Mouse (Mus musculus) layer of hippocampus, postnatal 36 days (tissue): ENCODE measurements around the gene Slc9a1. TPM values are rescaled to one million over a fixed set of nuclear protein-coding genes. Genes with fewer than 3 reads are reported as not detected.

ENCODE experiments used
- DNase-seq, 2 experiments: peaks; one replicate each; pipeline ENCODE4 v3.0.0; 2022
- total RNA-seq, 2 experiments: library from RNA; stranded (reverse); gene quantifications; 2 replicates each; pipeline ENCODE4 v1.2.3; 2021

The Slc9a1 gene
- total RNA-seq, 2 experiments from 2014 or later, result 60.1 to 63.9 TPM

DNA sequence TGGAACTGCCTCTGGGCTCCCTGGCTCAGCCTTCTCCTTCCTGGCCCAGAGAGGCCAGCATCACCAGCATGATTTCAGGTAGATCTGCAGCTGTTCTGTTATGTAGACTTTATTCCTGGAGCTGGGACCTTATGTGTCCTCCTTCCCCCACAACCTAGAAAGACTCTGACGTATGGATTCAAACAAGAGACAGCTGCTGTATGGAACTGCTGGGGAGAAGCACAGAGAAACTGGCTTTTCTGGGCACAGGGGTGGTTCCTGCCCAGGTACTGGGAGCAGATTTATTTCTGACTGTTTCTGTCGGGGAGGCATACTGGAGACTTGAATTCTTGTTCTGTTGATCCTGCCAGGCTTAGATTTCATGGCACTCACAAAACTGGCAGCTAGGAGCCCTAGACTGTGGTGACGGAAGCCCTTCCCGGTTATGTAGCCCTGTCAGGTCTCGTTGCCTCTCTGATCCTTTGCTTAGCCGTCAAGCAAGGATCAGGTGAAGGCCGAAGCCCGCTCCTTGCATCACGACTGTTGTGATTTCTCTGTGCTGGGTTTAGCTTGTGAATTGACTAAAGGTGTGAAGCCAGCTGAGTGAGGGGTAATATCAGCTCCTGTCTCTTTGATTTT, 34.2 kb downstream of the Slc9a1 start:
- no peak for DNase-seq

DNA sequence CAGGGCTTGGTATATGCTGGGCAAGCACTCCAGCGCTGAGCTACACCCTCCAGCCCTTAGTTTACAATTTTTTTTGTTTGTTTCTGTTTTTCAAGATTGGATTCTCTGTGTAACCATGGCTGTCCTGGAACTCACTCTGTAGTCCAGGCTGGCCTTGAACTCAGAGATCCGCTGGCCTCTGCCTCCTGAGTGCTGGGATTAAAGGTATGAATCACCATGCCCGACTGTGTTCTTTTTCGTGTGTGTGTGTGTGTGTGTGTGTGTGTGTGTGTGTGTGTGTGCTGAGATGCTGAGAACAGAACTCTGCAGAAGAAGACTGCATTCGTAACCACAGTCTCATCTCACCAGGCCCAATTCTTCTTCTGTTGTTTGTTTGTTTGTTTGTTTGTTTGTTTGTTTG, 34.8 kb downstream of the Slc9a1 start:
- no peak for DNase-seq

DNA sequence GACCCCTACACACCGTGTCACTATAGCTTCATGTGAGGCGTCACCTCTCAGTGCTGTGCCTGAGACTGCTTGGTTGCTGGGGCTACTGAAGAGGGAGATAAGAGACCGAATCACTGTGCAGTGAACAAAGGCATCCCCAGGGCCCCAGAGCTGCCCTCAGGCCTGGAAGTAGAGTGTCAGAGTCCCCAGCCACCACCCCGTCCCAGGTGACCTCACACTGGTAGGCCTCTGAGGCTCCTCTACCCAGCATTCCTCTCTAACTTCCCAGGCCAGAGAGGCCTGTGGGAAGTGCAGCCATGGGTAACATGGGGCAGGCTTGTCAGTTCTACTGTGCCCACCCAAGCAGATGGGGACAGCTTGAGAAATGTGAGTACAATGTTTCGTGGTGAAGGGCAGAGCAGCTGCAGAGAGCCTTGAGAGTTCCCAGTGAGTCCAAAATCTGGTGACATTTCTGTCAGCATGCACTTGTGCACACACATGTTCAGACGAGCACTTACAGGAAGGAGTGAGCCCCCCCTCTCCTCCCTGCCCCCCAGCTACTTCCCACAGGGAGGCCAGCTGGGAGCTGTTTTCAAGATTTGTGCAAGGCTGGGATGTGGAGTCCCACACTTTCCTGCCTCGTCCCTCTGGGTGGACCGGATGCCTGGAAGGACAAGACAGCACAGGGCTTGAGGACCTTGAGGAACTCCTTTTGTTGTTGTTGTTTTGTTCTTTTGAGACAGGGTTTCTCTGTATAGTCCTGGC, 37.0 kb downstream of the Slc9a1 start:
- DNase-seq, result no peak

DNA sequence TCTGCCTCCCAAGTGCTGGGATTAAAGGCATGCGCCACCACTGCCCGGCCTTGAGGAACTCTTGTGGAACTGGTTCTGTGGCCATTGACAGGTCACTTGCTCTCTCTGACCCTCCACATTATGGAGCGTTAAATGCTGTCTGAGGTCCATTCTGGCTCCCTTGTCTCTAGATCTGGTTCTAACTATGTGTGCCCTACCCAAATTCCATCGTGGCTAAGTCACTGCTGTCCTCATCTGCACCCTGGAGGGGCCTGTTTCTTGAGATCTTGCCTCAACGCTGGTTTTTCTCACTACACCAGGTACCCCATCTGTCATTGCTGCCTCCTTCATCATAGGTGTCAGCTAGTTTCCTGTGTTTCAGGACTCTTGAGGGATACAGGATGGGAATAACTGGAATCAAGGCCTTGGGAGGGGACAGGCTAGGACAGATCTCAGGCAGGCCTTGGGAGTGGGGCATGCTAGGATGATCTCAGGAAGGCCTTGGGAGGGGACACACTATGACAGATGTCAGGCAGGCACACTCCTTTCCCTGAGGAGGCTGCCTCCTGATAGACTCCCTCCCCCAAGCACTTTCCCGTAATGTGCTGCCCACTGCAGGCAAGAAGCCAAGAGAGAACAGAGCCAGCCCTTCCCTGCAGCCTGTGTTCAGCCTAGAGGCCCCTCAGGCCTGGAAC, 37.7 kb downstream of the Slc9a1 start:
- no peak for DNase-seq

DNA sequence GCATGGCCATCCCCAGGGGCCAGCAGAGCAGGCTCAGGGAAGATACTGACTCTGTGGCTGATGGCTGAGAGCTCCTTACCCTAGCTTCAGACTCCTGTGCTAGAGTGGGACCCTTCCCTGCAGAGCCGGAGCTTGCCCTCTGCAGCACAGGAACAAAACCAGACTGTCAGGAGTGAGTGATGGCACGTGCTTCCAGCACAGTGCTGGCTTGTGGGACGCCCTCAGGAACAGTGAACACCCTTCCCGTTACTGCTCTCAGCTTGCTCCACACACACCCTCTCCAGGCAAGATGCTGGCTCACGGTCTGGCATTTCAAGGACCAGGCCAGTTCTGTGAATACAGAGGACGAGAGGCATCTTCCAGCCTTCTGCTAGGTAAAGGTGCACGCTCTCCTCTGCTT, 38.5 kb downstream of the Slc9a1 start:
- DNase-seq, result no peak

DNA sequence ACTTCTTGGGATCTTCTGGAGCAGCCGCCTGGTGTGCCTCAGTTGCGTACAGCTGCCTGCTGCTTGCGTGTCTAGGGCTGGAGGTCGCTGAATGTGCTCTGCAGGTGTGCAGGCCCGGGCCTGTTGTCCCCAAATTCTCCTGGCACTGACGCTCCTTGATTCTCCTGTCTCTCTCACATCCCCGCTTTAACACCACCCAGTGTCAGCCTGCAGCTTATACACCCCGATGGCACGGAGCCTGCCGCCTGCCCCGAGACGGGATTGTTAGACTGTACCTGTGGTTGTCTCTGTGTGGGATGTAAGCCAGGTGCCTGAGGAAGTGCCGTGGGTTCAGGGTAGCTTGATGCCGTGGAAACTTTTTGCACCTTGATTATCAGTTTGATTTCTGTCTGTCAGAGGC, 41.5 kb downstream of the Slc9a1 start:
- DNase-seq, result no peak

DNA sequence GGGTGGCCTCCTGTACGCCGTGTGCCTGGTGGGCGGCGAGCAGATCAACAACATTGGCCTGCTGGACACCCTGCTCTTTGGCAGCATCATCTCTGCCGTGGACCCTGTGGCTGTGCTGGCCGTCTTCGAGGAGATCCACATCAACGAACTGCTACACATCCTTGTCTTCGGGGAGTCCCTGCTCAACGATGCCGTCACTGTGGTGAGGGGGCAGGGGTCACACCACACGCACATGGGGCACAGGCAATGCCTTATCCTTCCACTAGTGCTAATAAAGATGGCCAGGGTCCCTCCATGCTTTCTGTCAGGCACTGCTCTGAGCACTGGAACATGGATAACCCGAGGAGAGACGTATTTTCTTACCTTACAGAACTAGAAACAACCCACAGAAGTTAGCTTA, 42.6 kb downstream of the Slc9a1 start:
- DNase-seq, result no peak

DNA sequence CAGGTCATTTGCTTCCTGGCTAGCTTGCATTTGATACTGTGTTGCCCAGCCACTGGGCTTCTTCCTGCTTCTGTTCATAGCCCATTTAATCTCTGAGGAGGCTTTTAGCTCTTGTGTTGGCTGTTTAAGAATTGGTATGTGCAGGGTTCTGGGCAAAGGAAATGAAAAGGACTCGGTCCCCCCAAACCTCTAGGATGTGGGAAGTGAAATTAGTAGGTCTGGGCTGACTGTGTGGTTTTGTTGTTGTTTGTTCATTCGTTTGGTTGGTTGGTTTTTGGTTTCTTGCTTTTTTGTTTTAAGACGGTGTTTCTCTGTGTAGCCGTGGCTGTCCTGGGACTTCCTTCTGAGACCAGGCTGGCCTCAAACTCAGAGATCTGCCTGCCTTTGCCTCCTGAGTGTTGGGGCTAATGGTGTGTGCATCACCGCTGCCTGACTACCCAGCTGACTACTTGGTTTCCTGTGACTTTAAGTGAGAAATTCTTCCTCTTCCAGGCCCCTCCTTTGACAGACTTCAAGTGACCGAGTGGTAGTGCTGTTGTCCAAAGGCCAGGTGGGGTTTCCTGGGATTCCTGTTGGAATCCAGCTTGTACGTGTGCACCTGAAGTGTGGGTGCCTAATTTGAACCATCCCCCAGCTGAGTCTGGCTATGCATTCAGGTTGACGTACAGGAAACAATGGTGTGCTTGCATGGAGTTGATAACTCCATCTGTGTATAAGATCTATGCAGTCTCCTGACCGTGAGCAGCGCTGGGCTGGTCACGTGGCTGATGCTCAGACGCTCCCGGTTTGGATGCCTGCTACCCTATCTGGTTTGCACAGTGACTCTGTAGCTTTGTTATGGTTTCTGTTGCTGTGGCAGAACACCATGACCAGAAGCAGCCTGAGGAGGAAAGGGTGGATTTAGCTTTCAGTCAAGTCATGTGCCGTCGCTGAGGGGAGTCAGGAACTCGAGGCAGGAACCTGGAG, 43.4 kb downstream of the Slc9a1 start:
- DNase-seq, result no peak

DNA sequence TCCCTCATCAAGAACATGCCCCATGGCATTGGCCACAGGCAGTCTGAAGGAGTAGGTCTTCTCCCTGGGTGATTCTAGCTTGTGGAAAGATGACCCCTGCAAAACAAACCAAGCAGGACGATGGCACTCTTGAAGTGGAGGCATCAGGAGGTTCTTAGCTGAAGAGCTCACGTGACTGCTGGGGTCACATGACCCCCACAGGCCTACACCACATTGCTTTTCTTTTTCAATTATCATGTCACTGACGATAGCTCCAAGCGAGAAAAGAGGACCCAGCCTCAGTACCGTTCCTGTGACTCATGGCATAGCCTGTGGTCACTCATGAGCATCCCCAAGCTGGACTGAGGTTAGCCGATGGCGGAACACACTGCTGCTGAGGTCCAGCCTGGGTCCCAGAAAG, 44.1 kb downstream of the Slc9a1 start:
- no peak for DNase-seq

DNA sequence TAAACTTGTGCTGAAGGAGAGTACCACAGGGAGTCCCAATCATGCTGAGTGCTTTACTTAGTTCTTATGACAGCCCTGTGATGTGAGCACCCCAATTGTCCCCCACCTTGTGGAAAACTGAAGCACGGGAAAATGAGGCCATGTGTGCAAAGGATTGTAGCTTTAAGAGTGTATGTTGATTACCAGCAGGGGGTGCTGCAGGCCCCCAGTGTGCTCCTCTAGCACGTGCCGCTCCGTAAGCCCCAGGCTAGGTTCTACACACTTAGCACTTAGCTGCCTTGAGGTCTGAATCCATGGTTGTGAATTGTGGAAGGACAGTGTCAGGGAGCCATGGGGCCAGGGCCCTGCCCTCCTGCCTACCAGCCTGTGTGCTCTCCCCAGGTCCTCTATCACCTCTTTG, 45.4 kb downstream of the Slc9a1 start:
- DNase-seq, result no peak

DNA sequence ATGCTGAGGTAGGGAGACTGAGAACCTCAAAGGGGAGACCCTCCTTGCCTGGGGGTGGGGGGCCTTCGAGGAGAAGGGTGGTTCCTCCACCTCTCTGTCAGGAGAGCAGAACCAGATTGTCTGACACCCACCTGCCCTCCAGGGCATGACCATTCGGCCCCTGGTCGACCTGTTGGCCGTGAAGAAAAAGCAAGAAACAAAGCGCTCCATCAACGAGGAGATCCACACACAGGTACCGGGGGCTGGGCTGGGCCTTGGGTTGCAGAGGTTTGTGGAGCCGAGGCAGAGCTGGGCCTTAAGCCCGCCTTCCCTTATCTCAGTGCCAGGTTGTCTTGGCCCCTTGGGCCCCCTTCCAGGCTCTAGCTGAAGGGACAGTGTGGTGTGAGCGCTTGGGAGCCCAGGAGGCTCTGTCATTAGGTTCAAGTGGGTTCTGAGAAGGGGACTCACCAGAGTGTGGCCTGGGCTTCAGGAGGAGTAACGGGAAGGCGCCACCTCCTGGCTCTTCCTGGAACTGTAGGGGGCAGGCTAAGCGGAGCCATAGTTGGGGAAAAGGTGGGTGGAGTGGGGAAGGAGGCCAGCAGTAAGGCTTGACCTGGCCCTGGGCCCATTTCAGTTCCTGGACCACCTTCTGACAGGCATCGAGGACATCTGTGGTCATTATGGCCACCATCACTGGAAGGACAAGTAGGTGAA, 50.0 kb downstream of the Slc9a1 start:
- peak; percentile 37 to 40 for DNase-seq

DNA sequence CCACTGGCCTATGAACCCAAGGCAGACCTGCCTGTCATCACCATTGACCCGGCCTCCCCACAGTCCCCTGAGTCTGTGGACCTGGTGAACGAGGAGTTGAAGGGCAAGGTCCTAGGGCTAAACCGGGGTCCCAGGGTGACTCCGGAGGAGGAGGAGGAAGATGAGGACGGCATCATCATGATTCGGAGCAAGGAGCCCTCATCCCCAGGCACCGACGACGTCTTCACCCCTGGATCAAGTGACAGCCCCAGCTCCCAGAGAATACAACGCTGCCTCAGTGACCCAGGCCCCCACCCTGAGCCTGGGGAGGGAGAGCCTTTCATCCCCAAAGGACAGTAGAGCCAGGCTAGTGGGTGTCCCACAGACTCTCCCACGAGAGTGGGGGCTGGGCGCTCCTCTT, 52.5 kb downstream of the Slc9a1 start:
- no peak for DNase-seq

DNA sequence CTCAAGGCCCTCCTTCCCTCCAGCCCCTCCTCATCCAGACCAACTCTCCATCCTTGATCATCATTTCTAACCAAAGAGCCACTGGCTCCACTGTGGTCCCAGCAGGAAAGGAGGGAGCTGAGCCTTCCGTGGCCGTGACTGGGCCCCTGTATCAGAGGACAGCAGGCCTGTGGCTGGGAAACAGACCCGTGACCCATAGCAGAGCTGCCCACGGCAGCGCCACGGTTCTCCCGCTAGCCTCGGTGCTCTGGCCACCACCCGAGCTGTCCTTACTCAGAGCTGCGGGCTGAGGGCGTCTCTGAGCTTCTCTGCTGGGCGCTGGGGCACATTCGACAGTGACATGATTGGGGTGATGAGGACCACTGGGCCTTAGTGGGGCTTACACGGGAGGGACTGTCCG, 53.1 kb downstream of the Slc9a1 start:
- no peak for DNase-seq

DNA sequence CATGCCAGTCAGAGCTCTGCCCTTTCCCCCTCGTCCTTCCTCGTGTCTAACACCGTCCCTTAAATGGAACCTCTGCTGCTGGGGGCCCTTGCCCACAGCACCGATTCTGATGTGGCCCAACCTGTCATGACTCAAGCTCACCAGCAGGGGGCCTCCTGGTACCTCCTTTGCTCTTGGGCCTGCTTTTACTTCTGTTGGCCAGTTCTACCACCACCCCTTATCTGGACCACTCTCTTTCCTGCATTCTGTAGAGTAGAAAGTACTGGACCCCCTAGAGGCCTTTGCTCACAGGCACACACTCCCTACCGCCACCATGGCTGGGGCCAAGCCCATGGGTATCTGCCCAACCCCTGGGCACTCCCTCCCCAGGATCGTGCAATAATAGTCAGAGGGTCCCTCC, 53.6 kb downstream of the Slc9a1 start:
- peak; percentile 48 to 49 for DNase-seq

DNA sequence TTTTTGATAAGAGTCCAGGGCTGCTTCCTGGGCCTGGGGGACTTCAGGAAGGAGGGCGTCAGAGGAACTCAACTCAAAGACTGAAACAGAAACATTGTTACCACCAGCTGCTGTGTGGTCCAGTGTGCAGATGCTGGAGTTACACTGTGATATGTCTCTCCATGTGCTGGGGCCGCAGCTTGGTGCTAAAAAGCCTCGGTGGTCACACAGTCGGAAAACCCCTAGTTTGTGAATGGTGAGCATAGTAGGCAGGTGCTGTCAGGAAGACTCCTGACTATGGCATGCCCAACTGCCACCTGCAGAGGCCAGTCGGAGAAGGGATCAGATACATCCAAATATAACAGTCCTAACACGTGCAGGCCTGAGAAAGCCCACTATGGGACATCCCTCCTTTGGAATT, 54.2 kb downstream of the Slc9a1 start:
- no peak for DNase-seq

DNA sequence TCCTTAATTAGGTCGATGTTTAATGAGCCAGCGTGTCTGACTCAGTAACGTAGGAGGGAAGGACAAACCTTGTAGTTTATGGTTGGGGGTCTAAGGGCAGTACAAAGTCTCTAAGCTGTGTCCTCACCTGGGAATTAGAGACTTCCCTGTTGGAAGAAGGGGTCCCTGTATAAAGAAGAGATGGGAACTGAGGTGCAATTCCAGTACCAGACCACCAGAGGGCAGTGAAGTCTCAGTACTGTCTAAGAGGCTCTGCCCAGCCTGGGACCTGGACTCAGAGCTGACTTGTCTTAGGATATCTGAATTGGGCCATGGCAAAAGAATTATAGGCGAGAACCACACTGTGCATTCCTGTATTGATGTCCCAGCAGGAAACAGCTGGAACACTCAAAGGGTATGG, 54.6 kb downstream of the Slc9a1 start:
- peak; percentile 39 to 62 for DNase-seq

DNA sequence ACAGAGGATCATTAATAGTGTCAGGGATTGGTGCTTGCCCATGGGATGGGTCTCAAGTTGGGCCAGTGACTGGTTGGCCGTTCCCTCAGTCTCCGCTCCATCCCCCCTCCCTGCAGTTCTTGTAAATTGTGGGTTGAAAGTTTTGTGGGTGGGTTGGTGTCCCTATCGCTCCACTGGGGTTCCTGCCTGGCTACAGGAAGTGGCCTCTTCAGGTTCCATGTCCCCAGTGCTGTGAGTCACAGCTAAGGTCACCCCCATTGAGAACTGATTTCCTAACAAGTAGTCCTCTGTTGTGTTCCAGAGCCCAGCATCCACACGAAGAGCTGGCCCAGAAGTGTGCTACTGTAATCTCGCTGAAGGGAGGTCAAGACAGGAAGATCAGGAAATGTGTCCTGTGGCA, 56.6 kb downstream of the Slc9a1 start:
- no peak for DNase-seq

DNA sequence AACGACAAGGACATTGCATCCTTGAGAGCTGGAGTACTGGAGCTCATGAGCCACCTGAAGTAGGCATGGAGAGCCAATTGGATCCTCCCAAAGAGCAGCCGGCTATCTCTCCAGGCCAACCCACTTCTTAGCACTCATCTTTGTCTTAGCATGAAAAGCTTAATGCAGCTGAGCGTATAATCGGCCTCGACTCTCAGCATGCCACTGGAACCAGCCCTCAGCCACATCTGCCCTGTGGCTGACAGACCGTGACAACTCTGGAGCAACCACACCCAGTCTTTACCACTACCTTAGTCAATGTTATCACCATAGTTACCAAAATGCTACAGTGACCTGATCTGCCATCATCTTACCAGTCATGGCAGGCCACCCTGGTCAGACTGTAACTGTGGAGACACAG, 62.0 kb downstream of the Slc9a1 start:
- no peak for DNase-seq

DNA sequence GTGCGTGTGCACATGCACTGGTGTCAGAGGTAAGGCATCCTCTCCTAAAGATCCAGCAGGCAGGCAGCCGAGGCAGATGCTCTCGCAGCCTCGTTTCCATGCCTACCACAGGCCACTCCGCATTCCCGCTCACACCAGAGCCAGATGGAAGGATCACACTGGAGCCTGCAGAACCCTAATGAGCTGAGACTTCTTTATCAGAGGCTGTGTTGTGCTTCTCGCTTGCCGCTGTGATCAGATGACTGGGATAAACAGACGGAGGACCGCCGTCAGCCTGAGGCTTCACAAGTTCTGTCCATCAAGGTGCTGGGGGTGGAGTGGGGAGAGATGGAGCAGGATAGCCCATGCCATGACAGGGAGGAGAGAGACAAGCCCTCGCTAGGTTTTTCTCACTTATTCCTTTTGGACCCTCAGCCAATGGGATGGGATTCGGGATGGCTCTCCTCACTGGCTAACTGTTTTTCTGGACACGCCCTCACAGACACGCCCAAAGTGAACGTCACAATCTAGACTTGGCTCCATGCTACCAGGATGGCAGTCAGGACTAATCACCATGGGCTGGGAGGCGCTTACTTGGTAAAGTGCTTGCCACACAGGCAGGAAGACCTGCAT, 63.2 kb downstream of the Slc9a1 start:
- DNase-seq, result peak; percentile 60 to 62

DNA sequence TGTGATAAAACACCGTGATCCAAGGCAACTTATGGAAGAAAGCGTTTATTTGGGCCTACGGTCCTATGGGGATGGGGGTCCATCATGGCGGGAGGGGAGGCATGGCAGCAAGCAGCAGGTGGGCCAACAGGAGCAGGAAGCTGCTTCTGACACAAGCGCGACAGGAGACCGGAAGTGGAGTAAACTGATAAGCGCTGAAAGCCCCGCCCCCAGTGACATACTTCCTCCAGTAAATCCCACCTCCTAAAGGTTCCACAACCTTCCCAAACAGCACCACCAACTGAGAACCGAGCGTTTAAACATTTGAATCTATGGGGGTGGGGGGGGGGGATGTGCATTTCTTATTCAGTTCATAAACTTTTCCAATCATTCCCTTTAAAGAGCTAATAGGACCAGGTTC, 66.4 kb downstream of the Slc9a1 start:
- DNase-seq, result no peak
